Mouse (Mus musculus) embryo, embryonic 9.5 days (tissue): ENCODE measurements at regions not wholly inside any gene's neighbourhood (a gene's known extent, or its start where the extent isn't known, plus 50 kb on each side); places are given as distances from the start of the nearest gene placed in this dataset.

Source experiments
- DNase-seq: peaks from one replicate; pipeline ENCODE4 v3.0.0-alpha.2; 2017; ENCODE audit errors: extremely low spot score

GRCm38 (mm10) chr8:79515282-79515783, 116.0 kb upstream of the Smad1 start:
- DNase-seq = no peak

- DNase-seq = no peak
Observed at GRCm38 (mm10) chr8:79514655-79515278, 115.4 kb upstream of the Smad1 start.

DNA sequence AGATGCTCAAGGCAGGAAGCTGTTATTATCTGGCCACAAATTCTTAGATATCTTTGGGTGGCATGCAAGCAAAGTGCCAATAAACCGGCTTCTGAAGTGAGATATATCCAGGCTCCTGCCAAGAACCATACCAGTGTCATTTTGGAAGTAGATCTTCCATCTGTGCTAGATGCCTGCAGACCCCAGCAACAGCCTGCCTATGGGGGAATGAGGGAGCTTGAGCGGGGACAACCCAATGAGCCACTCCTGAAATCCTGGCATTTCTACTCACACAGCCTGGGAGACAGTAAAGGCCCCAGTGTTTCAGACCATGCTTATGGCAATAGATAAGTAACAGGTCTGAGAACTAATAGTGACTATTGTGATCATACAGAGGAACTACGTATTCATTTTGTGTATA, 109.3 kb upstream of the Smad1 start:
- DNase-seq = no peak

GRCm38 (mm10) chr8:79505381-79505780, 106.1 kb upstream of the Smad1 start:
- DNase-seq = no peak

- no peak for DNase-seq
Observed at GRCm38 (mm10) chr8:79503906-79504305, 104.6 kb upstream of the Smad1 start.

DNA sequence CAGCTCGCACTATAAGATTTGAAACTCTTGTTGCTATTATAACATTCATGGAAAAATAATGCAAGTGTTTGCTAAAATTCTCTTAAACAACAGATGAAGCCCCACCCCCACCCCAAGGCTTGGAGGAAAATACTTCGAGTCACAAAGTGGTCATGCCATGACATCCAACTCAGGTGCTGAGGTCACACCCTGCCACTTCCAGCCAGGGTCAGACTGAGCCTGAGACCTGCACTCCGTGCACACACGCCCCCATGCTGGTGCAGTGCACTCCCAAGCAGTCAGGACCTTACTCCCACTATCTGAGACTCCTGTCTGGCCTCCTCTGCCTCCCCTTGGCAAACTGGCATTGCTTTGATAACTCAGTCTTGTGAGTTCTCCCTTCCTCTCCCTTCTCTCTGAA, 102.7 kb upstream of the Smad1 start:
- no peak for DNase-seq

GRCm38 (mm10) chr8:79501238-79501637, 101.9 kb upstream of the Smad1 start:
- DNase-seq = no peak

GRCm38 (mm10) chr8:79499258-79499657, 99.9 kb upstream of the Smad1 start:
- DNase-seq = no peak

GRCm38 (mm10) chr8:79498611-79499010, 99.3 kb upstream of the Smad1 start:
- no peak for DNase-seq

DNA sequence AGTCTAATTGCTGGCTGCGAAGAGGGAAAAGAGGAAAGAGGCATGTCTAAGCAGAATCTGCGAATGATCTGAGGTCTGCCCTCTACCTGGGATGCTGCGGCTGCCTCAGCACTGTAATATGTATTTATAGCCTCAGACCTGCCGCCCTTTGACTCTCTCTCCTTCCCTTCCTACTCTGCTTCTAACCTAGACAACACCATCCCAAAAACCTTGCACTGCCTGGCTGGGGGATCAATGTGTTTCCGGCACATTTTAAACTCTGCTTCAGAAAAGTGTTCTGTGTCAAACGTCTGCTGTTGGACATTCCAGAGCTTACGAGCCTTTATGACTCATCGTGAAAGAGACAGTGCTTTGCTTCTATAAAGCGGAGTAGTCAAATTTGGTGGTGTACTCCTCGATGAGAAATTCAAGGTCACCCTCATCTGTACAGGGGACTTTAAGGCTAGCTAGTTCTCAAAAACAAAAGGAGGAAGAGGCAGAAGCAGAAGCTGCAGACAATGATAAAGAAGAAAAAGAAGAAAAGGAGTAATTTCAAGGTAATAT, 91.9 kb upstream of the Smad1 start:
- no peak for DNase-seq

DNA sequence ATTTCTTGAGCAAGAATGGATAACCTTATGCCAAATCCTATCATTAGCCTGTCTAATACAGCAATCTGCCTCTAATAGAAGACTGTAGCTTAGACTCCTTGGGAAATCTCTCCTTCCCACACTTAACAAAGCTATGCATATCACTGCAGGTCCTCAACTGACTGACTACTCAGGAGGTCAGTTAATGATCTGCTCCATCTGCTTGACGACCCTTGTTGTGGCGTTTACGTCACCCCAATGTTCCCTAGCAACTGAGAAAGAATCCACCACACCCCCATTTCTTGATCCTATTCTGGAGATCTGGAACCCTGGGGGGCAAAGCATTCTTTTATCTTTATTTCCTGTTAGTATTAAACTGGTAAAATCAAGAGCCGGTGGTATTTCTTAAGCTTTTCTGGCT, 91.4 kb upstream of the Smad1 start:
- no peak for DNase-seq

GRCm38 (mm10) chr8:79488861-79489260, 89.5 kb upstream of the Smad1 start:
- no peak for DNase-seq

- DNase-seq = no peak
Observed at GRCm38 (mm10) chr8:79487597-79487996, 88.3 kb upstream of the Smad1 start.

DNA sequence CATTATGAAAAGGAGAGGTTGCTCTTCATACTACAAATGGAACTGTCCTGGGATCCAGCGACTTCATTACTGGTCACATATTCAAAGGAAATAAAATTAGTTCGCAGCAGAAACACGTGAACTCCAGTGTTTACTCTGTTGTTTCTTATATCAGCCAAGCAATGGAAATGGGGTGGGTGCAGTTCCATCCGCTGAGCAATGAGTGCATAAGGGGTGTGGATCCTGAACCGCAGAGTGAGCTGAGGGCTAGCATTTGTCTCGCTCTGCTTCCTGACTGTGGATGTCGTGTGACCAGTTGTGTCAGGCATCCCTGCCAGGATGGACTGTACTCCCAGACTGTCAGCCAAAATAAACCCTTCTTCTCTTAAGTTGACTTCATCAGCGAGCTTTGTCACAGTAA, 80.0 kb upstream of the Smad1 start:
- DNase-seq = no peak

GRCm38 (mm10) chr8:79476012-79476411, 76.7 kb upstream of the Smad1 start:
- no peak for DNase-seq

GRCm38 (mm10) chr8:79474679-79475078, 75.4 kb upstream of the Smad1 start:
- DNase-seq = no peak

DNA sequence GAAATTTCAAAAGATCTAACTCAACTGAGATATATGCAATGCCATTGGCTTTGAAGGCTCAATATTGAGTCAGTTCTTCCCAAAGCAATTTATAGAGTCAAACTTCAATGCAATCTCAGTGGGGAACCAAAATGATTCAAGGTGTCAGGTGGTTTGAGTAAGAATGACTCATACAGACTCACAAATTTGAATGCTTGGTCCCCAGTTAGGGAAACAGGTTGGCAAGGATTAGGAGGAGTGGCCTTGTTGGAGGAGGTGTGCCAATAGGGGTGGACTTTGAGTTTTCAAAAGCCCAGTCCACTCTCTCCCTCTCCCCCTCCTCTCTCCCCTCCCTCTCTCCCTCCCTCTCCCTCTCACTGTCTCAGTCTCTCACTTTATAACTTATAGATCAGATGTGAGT, 52.8 kb upstream of the Smad1 start:
- DNase-seq = no peak

DNA sequence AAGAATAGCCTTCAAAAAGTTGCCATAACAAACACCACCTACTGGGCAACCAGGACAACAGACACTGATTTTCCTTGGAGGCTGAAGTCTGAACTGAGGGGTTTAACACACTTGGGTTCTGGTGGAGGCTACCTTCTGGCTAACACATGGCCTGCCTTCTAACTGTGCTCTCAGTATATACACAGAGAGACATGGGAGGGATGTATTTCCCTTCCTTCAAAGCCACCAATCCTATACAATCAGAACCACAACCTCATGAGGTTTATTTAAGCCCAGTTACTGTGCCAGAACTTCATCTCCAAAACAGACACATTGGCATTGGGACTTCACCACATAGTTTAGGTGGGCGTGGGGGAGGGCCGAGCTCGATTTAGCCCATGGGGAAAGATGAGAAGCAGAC, 50.1 kb upstream of the Smad1 start:
- DNase-seq = no peak
